Mouse (Mus musculus) embryonic facial prominence, embryonic 15.5 days (tissue): ENCODE measurements around the gene Tbc1d14. TPM values are rescaled to one million over a fixed set of nuclear protein-coding genes. Genes with fewer than 3 reads are reported as not detected.

ENCODE experiments used
- ATAC-seq: fragments of 200-750 bp; cut with Nextera tagmentation; 2 replicates; pipeline ENCODE4 v1.8.0; 2017; ENCODE audit warnings: low read depth, moderate TSS enrichment; ENCODE audit not compliant: insufficient number of reproducible peaks, low FRiP score, low TSS enrichment
- H3K27ac ChIP-seq: fragments of 300-500 bp; sonication (generic); replicated peaks from 2 replicates; pipeline ENCODE4 v1.5.1; 2015; ENCODE audit warnings: mild to moderate bottlenecking, inconsistent platforms
- H3K27me3 ChIP-seq: fragments of 300-500 bp; sonication (generic); 2 replicates; pipeline ENCODE4 v1.6.1; 2015; ENCODE audit warnings: inconsistent platforms
- H3K36me3 ChIP-seq: fragments of 300-500 bp; sonication (generic); 2 replicates; pipeline ENCODE4 v1.6.1; 2015; ENCODE audit warnings: mild to moderate bottlenecking, inconsistent platforms
- H3K4me1 ChIP-seq: fragments of 300-500 bp; sonication (generic); 2 replicates; pipeline ENCODE4 v1.6.1; 2015; ENCODE audit warnings: inconsistent platforms
- H3K4me2 ChIP-seq: fragments of 300-500 bp; sonication (generic); replicated peaks from 2 replicates; pipeline ENCODE4 v1.6.1; 2015; ENCODE audit warnings: mild to moderate bottlenecking, inconsistent platforms
- H3K4me3 ChIP-seq: fragments of 300-500 bp; sonication (generic); replicated peaks from 2 replicates; pipeline ENCODE4 v1.5.1; 2015; ENCODE audit warnings: mild to moderate bottlenecking, inconsistent platforms
- H3K9ac ChIP-seq: fragments of 300-500 bp; sonication (generic); 2 replicates; pipeline ENCODE4 v1.6.1; 2015; ENCODE audit warnings: inconsistent platforms
- H3K9me3 ChIP-seq: fragments of 300-500 bp; sonication (generic); replicated peaks from 2 replicates; pipeline ENCODE4 v1.6.1; 2016; ENCODE audit warnings: inconsistent platforms
- WGBS: fragments of 180-500 bp; shearing (Covaris S2); methylation state at CpG from one replicate; pipeline ENCODE4 v1.1.7; 2015; 5-methylcytosine and 5-hydroxymethylcytosine counted together
- polyA plus RNA-seq: library from polyadenylated mRNA; unstranded; fragments of >200 nt; fragmentation: Nextera tagmentation; extraction: Ambion mirVana; gene quantifications from 2 replicates; pipeline ENCODE4 v1.2.1, GENCODE M21; 2015

The Tbc1d14 gene
- polyA plus RNA-seq, 1 experiment from 2014 or later = 41.3 TPM

GRCm38 (mm10) chr5:36578982-36579381 lies 14.1 kb downstream of the Tbc1d14 start:
- WGBS = 82% methylated on average over 2 of the region's 2 CpGs
- no peaks in the 10 kb centered on the region for H3K36me3 ChIP-seq
- no peak overlapping the region for H3K9ac ChIP-seq
- no peak overlapping the region for H3K4me3 ChIP-seq
- no peak for ATAC-seq
- no peak overlapping the region for H3K4me2 ChIP-seq
- H3K27me3 ChIP-seq = no peaks in the 10 kb centered on the region
- H3K9me3 ChIP-seq = no peaks in the 10 kb centered on the region
- H3K4me1 ChIP-seq = peaks cover 38% of the 10 kb centered on the region
- no peak overlapping the region for H3K27ac ChIP-seq

GRCm38 (mm10) chr5:36576457-36576856 lies 16.6 kb downstream of the Tbc1d14 start:
- 85% methylated on average over 3 of the region's 3 CpGs for WGBS
- Histone ChIP-seq H3K4me1 (peaks cover 32% of the 10 kb centered on the region), H3K27me3 (no peaks in the 10 kb centered on the region), H3K36me3 (peaks cover 3% of the 10 kb centered on the region; the same call in 1 of the 2 replicates), H3K27ac (no peak overlapping the region), H3K4me3 (no peak overlapping the region), H3K9me3 (no peaks in the 10 kb centered on the region), H3K9ac (no peak overlapping the region), H3K4me2 (no peak overlapping the region)
- ATAC-seq = no peak

- no peak for ATAC-seq
- no peaks in the 10 kb centered on the region for H3K27me3 ChIP-seq
- H3K9ac ChIP-seq = no peak overlapping the region
- H3K4me1 ChIP-seq = peaks cover 25% of the 10 kb centered on the region
- H3K9me3 ChIP-seq = no peaks in the 10 kb centered on the region
- H3K27ac ChIP-seq = no peak overlapping the region
- H3K4me3 ChIP-seq = no peak overlapping the region
- peaks cover 9% of the 10 kb centered on the region for H3K36me3 ChIP-seq
- no peak overlapping the region for H3K4me2 ChIP-seq
- 54% methylated on average over 1 of the region's 1 CpGs for WGBS
Measured at GRCm38 (mm10) chr5:36575745-36576144, 17.3 kb downstream of the Tbc1d14 start.

- H3K9me3 ChIP-seq = no peaks in the 10 kb centered on the region
- no peak overlapping the region for H3K4me2 ChIP-seq
- no peaks in the 10 kb centered on the region for H3K27me3 ChIP-seq
- peaks cover 11% of the 10 kb centered on the region for H3K36me3 ChIP-seq
- 80% methylated on average over 3 of the region's 3 CpGs for WGBS
- H3K9ac ChIP-seq = no peak overlapping the region
- H3K27ac ChIP-seq = peak overlapping the region; percentile 68; the same call in 1 of the 2 replicates
- no peak overlapping the region for H3K4me3 ChIP-seq
- H3K4me1 ChIP-seq = peaks cover 19% of the 10 kb centered on the region
- no peak for ATAC-seq
Measured at GRCm38 (mm10) chr5:36575227-36575626, 17.8 kb downstream of the Tbc1d14 start.

- ATAC-seq = no peak
- 48% methylated on average over 8 of the region's 8 CpGs for WGBS
- peaks cover 16% of the 10 kb centered on the region for H3K4me1 ChIP-seq
- no peaks in the 10 kb centered on the region for H3K9me3 ChIP-seq
- H3K4me3 ChIP-seq = no peak overlapping the region
- no peak overlapping the region for H3K9ac ChIP-seq
- peaks cover 11% of the 10 kb centered on the region for H3K36me3 ChIP-seq
- H3K4me2 ChIP-seq = no peak overlapping the region
- no peaks in the 10 kb centered on the region for H3K27me3 ChIP-seq
- peak overlapping the region; percentile 68 for H3K27ac ChIP-seq
Measured at GRCm38 (mm10) chr5:36574147-36574870, 18.8 kb downstream of the Tbc1d14 start.

GRCm38 (mm10) chr5:36573354-36573753 lies 19.7 kb downstream of the Tbc1d14 start:
- Histone ChIP-seq H3K27ac (no peak overlapping the region), H3K9ac (no peak overlapping the region), H3K4me1 (peaks cover 16% of the 10 kb centered on the region), H3K4me3 (no peak overlapping the region), H3K36me3 (peaks cover 11% of the 10 kb centered on the region), H3K4me2 (no peak overlapping the region), H3K9me3 (no peaks in the 10 kb centered on the region), H3K27me3 (no peaks in the 10 kb centered on the region)
- no peak for ATAC-seq
- WGBS = 34% methylated on average over 3 of the region's 3 CpGs

GRCm38 (mm10) chr5:36571371-36571770 lies 21.7 kb downstream of the Tbc1d14 start:
- no peak overlapping the region for H3K4me3 ChIP-seq

GRCm38 (mm10) chr5:36570546-36571245 lies 22.4 kb downstream of the Tbc1d14 start:
- Histone ChIP-seq H3K9me3 (no peaks in the 10 kb centered on the region), H3K9ac (no peak overlapping the region), H3K27me3 (no peaks in the 10 kb centered on the region), H3K4me2 (no peak overlapping the region), H3K36me3 (peaks cover 11% of the 10 kb centered on the region), H3K4me3 (no peak overlapping the region), H3K4me1 (peaks cover 16% of the 10 kb centered on the region), H3K27ac (no peak overlapping the region)
- 84% methylated on average over 4 of the region's 4 CpGs for WGBS
- ATAC-seq = no peak

More at GRCm38 (mm10) chr5:36571371-36571770, 21.7 kb downstream of the Tbc1d14 start:
- H3K4me1 ChIP-seq = peaks cover 16% of the 10 kb centered on the region
- H3K9me3 ChIP-seq = no peaks in the 10 kb centered on the region
- ATAC-seq = no peak
- 91% methylated on average over 16 of the region's 16 CpGs for WGBS
- H3K36me3 ChIP-seq = peaks cover 11% of the 10 kb centered on the region
- no peak overlapping the region for H3K27ac ChIP-seq
- no peak overlapping the region for H3K9ac ChIP-seq
- no peaks in the 10 kb centered on the region for H3K27me3 ChIP-seq
- H3K4me2 ChIP-seq = no peak overlapping the region

- H3K9ac ChIP-seq = no peak overlapping the region
Measured at GRCm38 (mm10) chr5:36570098-36570497, 23.0 kb downstream of the Tbc1d14 start.

GRCm38 (mm10) chr5:36568118-36568517 lies 25.0 kb downstream of the Tbc1d14 start:
- H3K4me3 ChIP-seq = no peak overlapping the region
- no peak overlapping the region for H3K27ac ChIP-seq
- 74% methylated on average over 4 of the region's 4 CpGs for WGBS
- ATAC-seq = no peak
- no peak overlapping the region for H3K4me2 ChIP-seq
- H3K9me3 ChIP-seq = no peaks in the 10 kb centered on the region
- H3K27me3 ChIP-seq = no peaks in the 10 kb centered on the region
- no peaks in the 10 kb centered on the region for H3K4me1 ChIP-seq
- peaks cover 11% of the 10 kb centered on the region for H3K36me3 ChIP-seq
- no peak overlapping the region for H3K9ac ChIP-seq

More at GRCm38 (mm10) chr5:36570098-36570497, 23.0 kb downstream of the Tbc1d14 start:
- H3K9me3 ChIP-seq = no peaks in the 10 kb centered on the region
- H3K27me3 ChIP-seq = no peaks in the 10 kb centered on the region
- peaks cover 11% of the 10 kb centered on the region for H3K36me3 ChIP-seq
- 92% methylated on average over 7 of the region's 7 CpGs for WGBS
- no peak overlapping the region for H3K4me3 ChIP-seq
- no peak overlapping the region for H3K4me2 ChIP-seq
- peaks cover 11% of the 10 kb centered on the region for H3K4me1 ChIP-seq
- no peak for ATAC-seq
- H3K27ac ChIP-seq = no peak overlapping the region

- H3K27ac ChIP-seq = no peak overlapping the region
- ATAC-seq = no peak
- no peaks in the 10 kb centered on the region for H3K27me3 ChIP-seq
- no peak overlapping the region for H3K4me3 ChIP-seq
- 58% methylated on average over 2 of the region's 2 CpGs for whole genome bisulfite sequencing
- no peaks in the 10 kb centered on the region for H3K9me3 ChIP-seq
- H3K4me1 ChIP-seq = peaks cover 5% of the 10 kb centered on the region; the same call in 1 of the 2 replicates
- H3K36me3 ChIP-seq = peaks cover 11% of the 10 kb centered on the region
- H3K9ac ChIP-seq = no peak overlapping the region
- H3K4me2 ChIP-seq = no peak overlapping the region
Measured at GRCm38 (mm10) chr5:36567627-36568026, 25.4 kb downstream of the Tbc1d14 start.
